Mouse (Mus musculus) testis, adult 2 months (tissue): ENCODE data around the gene Kctd5. TPM values are rescaled to one million over a fixed set of nuclear protein-coding genes. Genes with fewer than 3 reads are reported as not detected.
A peak's percentile ranks its signal among the peaks of the same experiment; 100 is the strongest.
"Not testable (repeated sequence)": the region's sequence is repeated elsewhere in the genome, so short reads cannot be mapped to it uniquely, and the experiment has no call there.

Experiments
- H3K27ac ChIP-seq: fragments of 200-500 bp; 2 replicates; pipeline ENCODE4 v1.5.1; 2012; ENCODE audit warnings: low read depth, low read length; ENCODE audit not compliant: control insufficient read depth, insufficient read depth
- H3K27me3 ChIP-seq: fragments of 200-500 bp; 2 replicates; pipeline ENCODE4 v1.6.1; 2012; ENCODE audit warnings: mild to moderate bottlenecking, low read length, moderate library complexity; ENCODE audit not compliant: control insufficient read depth, insufficient read depth
- H3K36me3 ChIP-seq: fragments of 200-500 bp; 2 replicates; pipeline ENCODE4 v1.6.1; 2012; ENCODE audit warnings: mild to moderate bottlenecking, low read length; ENCODE audit not compliant: control insufficient read depth, insufficient read depth
- H3K4me1 ChIP-seq: fragments of 200-500 bp; 2 replicates; pipeline ENCODE4 v1.6.1; 2012; ENCODE audit warnings: low read length; ENCODE audit not compliant: control insufficient read depth, insufficient read depth
- H3K4me3 ChIP-seq: fragments of 200-500 bp; 2 replicates; pipeline ENCODE4 v1.5.1; 2012; ENCODE audit warnings: low read depth, mild to moderate bottlenecking, low read length, moderate library complexity, mixed read lengths; ENCODE audit not compliant: control insufficient read depth
- CTCF ChIP-seq: fragments of 200-500 bp; IDR thresholded peaks from 2 replicates; pipeline ENCODE4 v1.5.1; 2012; ENCODE audit warnings: low read depth, mild to moderate bottlenecking, inconsistent platforms, low read length, moderate library complexity; ENCODE audit not compliant: control insufficient read depth, insufficient read depth, insufficient replicate concordance
- POLR2A ChIP-seq: fragments of 200-500 bp; IDR thresholded peaks from 2 replicates; pipeline ENCODE4 v1.6.1; 2012; ENCODE audit warnings: low read depth, mild to moderate bottlenecking, inconsistent platforms, low read length, moderate library complexity; ENCODE audit not compliant: control insufficient read depth
- polyA plus RNA-seq: library from polyadenylated mRNA; depleted of rRNA; stranded (reverse); fragments of >200 nt; gene quantifications from 2 replicates; pipeline ENCODE4 v1.2.3, GENCODE M21; 2012

Gene Kctd5
- polyA plus RNA-seq, 1 experiment: 11.9 TPM

DNA sequence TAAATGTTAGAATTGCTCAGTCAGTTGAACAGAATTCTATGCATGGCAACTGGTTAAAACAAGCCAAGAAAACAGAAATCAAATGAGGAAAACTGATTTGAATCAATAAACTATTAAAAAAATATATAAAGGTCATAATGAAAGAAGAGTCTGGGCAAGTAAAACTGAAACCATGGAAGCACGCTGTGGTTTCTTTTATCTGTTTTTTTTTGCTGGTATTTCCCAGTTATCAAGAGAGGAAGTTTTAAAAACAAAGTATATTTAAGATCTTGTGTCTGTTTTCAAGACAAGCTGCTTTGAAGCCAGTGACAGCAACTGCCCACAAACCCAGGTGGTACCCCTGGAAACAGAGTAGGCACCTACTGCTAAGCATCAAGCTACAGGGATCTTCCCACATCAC, 17.3 kb upstream of the Kctd5 start:
- no peak overlapping the region for H3K27ac ChIP-seq
- peaks cover 4% of the 10 kb centered on the region for H3K36me3 ChIP-seq
- no peaks in the 10 kb centered on the region for H3K4me1 ChIP-seq
- H3K27me3 ChIP-seq: no peaks in the 10 kb centered on the region
- no peak for TF ChIP-seq CTCF
- no peak for TF ChIP-seq POLR2A
- no peak overlapping the region for H3K4me3 ChIP-seq

GRCm38 (mm10) chr17:24086399-24086798, 13.1 kb upstream of the Kctd5 start:
- not testable (repeated sequence) for H3K27me3 ChIP-seq, H3K4me3 ChIP-seq, H3K4me1 ChIP-seq, H3K36me3 ChIP-seq, H3K27ac ChIP-seq

GRCm38 (mm10) chr17:24084593-24084992, 11.3 kb upstream of the Kctd5 start:
- Histone ChIP-seq H3K27me3 (no peaks in the 10 kb centered on the region), H3K4me1 (no peaks in the 10 kb centered on the region), H3K4me3 (no peak overlapping the region), H3K36me3 (no peaks in the 10 kb centered on the region; the same call in 1 of the 2 replicates), H3K27ac (no peak overlapping the region)
- TF ChIP-seq POLR2A (no peak), CTCF (no peak)

DNA sequence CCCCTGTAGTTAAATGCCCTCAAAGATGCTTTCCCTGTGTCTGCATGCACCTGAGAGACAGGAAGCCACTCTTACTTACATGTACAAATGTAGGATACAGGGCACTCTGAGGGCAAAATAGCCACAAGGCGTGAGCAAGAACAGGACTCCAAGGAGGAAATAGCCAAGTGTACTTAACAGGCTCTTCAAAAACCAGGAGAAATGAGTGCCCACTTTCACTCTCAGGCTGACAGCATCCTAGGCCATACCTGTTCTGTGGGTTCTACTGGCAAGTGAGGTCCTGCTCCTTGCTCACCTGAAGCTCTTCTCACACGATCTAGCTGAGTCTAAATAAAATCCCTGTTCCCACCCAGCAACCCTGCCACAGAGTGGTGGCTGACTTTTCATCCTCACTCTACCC, 3.8 kb upstream of the Kctd5 start:
- H3K4me3 ChIP-seq: no peak overlapping the region
- no peak for TF ChIP-seq CTCF
- TF ChIP-seq POLR2A: no peak
- H3K27ac ChIP-seq: no peak overlapping the region
- H3K27me3 ChIP-seq: no peaks in the 10 kb centered on the region
- 0 out of 2 replicates have a peak, but pooled peaks cover 2% of the 10 kb centered on the region for H3K4me1 ChIP-seq
- peaks cover 1% of the 10 kb centered on the region for H3K36me3 ChIP-seq

DNA sequence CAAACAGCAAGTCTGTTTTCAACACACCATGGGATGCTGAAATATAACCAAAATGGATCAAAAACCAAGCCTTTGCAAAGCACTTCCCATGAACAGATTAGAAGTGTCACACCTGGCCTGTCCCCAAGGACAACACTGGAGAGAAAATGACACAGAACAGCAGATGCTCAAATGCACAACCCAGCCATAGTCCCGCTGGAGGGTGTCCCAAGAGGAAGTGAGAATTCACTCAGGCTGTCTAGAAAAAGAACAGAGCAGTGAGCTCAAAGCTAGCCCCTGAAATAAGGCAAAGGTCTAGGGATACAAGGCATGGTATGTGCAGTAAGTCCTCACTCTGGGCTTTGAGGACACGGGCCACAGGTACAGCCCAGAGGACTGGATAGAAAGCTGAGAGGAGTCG, 3.8 kb downstream of the Kctd5 start:
- TF ChIP-seq CTCF: no peak
- no peak for TF ChIP-seq POLR2A
- no peaks in the 10 kb centered on the region for H3K27me3 ChIP-seq
- H3K36me3 ChIP-seq: no peaks in the 10 kb centered on the region
- H3K4me3 ChIP-seq: no peak overlapping the region
- no peak overlapping the region for H3K27ac ChIP-seq
- H3K4me1 ChIP-seq: 0 out of 2 replicates have a peak, but pooled peaks cover 2% of the 10 kb centered on the region

DNA sequence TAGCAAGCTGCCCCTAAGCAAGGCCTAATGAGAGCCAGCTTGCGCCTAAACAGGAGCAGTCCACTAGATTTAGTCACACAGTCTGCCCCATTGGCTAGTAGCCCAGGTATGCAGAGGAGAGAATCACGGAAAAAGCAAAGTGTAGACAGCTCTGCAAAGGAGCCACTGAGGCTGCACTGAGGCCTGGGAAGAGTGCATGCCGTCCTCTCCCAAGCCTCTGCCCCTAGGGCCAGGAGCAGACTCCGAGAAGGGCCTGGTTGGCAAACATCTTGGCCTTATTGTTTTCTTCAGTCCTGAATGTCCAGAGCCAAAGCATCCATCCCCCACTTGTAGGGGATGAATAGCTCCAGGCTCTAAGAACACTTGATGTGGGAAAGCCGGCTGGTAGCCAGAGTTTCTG, 5.0 kb downstream of the Kctd5 start:
- Histone ChIP-seq H3K27me3 (no peaks in the 10 kb centered on the region), H3K27ac (no peak overlapping the region), H3K4me1 (0 out of 2 replicates have a peak, but pooled peaks cover 2% of the 10 kb centered on the region), H3K4me3 (no peak overlapping the region), H3K36me3 (no peaks in the 10 kb centered on the region)
- TF ChIP-seq CTCF (no peak), POLR2A (no peak)

- peaks cover 12% of the 10 kb centered on the region for H3K36me3 ChIP-seq
Measured at GRCm38 (mm10) chr17:24062459-24063155, 10.7 kb downstream of the Kctd5 start.

DNA sequence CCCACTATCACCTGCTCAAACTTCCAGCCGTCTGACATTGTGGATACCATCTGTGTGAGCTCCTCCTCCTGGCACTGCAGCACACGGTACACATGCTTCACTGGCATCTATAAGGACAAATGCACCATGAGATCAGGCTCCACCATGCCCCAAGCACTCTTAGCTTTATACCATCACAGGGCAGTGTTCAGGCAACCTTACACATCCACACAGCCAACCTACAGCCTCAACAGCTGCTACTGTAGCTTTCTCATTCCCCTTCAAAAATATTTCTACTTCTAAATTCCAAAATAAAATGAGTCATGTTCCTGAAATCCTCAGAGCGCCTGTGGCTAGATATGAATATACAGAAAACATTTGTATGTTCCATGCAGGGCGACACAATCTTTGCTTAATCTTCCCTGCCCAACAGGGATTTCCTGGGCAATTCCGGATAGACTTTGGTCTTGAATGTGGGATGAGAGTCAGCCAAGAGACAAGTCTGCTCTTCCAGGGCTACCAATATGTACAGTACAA, 15.5 kb downstream of the Kctd5 start:
- TF ChIP-seq POLR2A (no peak), CTCF (no peak)
- H3K27ac ChIP-seq: no peak overlapping the region
- H3K27me3 ChIP-seq: no peaks in the 10 kb centered on the region
- no peaks in the 10 kb centered on the region for H3K4me1 ChIP-seq
- H3K4me3 ChIP-seq: peak overlapping the region; percentile 67
- H3K36me3 ChIP-seq: peaks cover 14% of the 10 kb centered on the region

More at GRCm38 (mm10) chr17:24062459-24063155, 10.7 kb downstream of the Kctd5 start:
- no peak for TF ChIP-seq CTCF
- no peak for TF ChIP-seq POLR2A
- H3K4me1 ChIP-seq: no peaks in the 10 kb centered on the region
- H3K27ac ChIP-seq: no peak overlapping the region
- H3K4me3 ChIP-seq: no peak overlapping the region
- H3K27me3 ChIP-seq: no peaks in the 10 kb centered on the region
